Mouse (Mus musculus) CH12.LX (cell line): ENCODE measurements around the gene Myo1a. TPM values are rescaled to one million over a fixed set of nuclear protein-coding genes. Genes with fewer than 3 reads are reported as not detected.

Source experiments
- DNase-seq: peaks from one replicate; pipeline ENCODE4 v3.0.0-alpha.2; 2013; ENCODE audit errors: extremely low read depth
- H3K27ac ChIP-seq: 2 replicates; pipeline ENCODE4 v1.5.1; 2012; ENCODE audit warnings: low read depth, mild to moderate bottlenecking, control low read depth, moderate library complexity; ENCODE audit not compliant: insufficient read depth
- H3K27me3 ChIP-seq: replicated peaks from 2 replicates; pipeline ENCODE3; 2012; ENCODE audit warnings: inconsistent platforms
- H3K36me3 ChIP-seq, 2 experiments: replicated peaks in 1 of 2; 2 replicates each; pipeline versions ENCODE3 to v1.6.1; 2012; ENCODE audit warnings: inconsistent platforms in 1 of 2, low read length in 1 of 2, mild to moderate bottlenecking in 1 of 2, mixed read lengths in 1 of 2, moderate library complexity in 1 of 2; ENCODE audit not compliant: control insufficient read depth in 1 of 2, insufficient read depth in 1 of 2
- H3K4me1 ChIP-seq, 2 experiments: 2 replicates each; pipeline ENCODE4 v1.6.1; 2012; ENCODE audit warnings: inconsistent platforms in 1 of 2, moderate library complexity in 1 of 2; ENCODE audit not compliant: insufficient read depth in 2 of 2, control insufficient read depth in 1 of 2
- H3K4me2 ChIP-seq: 2 replicates; pipeline ENCODE4 v1.6.1; 2012; ENCODE audit warnings: low read depth, mild to moderate bottlenecking, control low read depth; ENCODE audit not compliant: poor library complexity, insufficient read depth, severe bottlenecking
- H3K4me3 ChIP-seq, 3 experiments: fragments of 150-350 bp in 1 of 3; sonication (generic) in 1 of 3; replicated peaks in 1 of 3; 2 replicates each; pipeline versions ENCODE3 to v1.5.1; 2011 to 2012; ENCODE audit warnings: low read depth in 2 of 3, low read length in 2 of 3, mild to moderate bottlenecking in 2 of 3, moderate library complexity in 2 of 3, control low read depth in 1 of 3, improper control_type of control experiment in 1 of 3, inconsistent platforms in 1 of 3, mixed read lengths in 1 of 3; ENCODE audit not compliant: poor library complexity in 1 of 3
- H3K79me2 ChIP-seq: replicated peaks from 2 replicates; pipeline ENCODE4 v1.6.1; 2012; ENCODE audit warnings: mild to moderate bottlenecking, moderate library complexity; ENCODE audit not compliant: control insufficient read depth, poor library complexity, insufficient read depth, severe bottlenecking; ENCODE audit errors: extremely low read depth
- H3K9ac ChIP-seq: 2 replicates; pipeline ENCODE4 v1.6.1; 2012; ENCODE audit warnings: low read depth, mild to moderate bottlenecking, control low read depth, moderate library complexity; ENCODE audit not compliant: insufficient read depth
- H3K9me3 ChIP-seq: replicated peaks from 2 replicates; pipeline ENCODE3; 2012; ENCODE audit warnings: low read length, inconsistent platforms, mixed read lengths
- BHLHE40 ChIP-seq: IDR thresholded peaks from 2 replicates; pipeline ENCODE4 v1.6.1; 2011; ENCODE audit warnings: mild to moderate bottlenecking, low read depth, low read length, improper control_type of control experiment
- EP300 ChIP-seq: IDR thresholded peaks from 2 replicates; pipeline ENCODE4 v1.6.1; 2011; ENCODE audit warnings: low read length, improper control_type of control experiment
- GABPA ChIP-seq: IDR thresholded peaks from 2 replicates; pipeline ENCODE4 v1.6.1; 2012; ENCODE audit warnings: low read depth, low read length, improper control_type of control experiment, inconsistent platforms; ENCODE audit not compliant: insufficient replicate concordance
- HCFC1 ChIP-seq: IDR thresholded peaks from 2 replicates; pipeline ENCODE4 v1.6.1; 2012; ENCODE audit warnings: low read depth, mild to moderate bottlenecking, inconsistent platforms, low read length, improper control_type of control experiment
- JUN ChIP-seq: IDR thresholded peaks from 2 replicates; pipeline ENCODE4 v1.6.1; 2011; ENCODE audit warnings: low read depth, mild to moderate bottlenecking, low read length, improper control_type of control experiment, moderate library complexity; ENCODE audit not compliant: insufficient read depth
- JUND ChIP-seq: conservative IDR thresholded peaks from 2 replicates; pipeline ENCODE4 v1.6.1; 2011; ENCODE audit warnings: low read depth, low read length, improper control_type of control experiment
- KAT2A ChIP-seq: IDR thresholded peaks from 2 replicates; pipeline ENCODE4 v1.6.1; 2012; ENCODE audit warnings: low read length, improper control_type of control experiment, inconsistent platforms; ENCODE audit not compliant: insufficient replicate concordance
- MAFK ChIP-seq: IDR thresholded peaks from 2 replicates; pipeline ENCODE4 v1.6.1; 2011; ENCODE audit warnings: low read length, improper control_type of control experiment; ENCODE audit not compliant: insufficient replicate concordance
- MAZ ChIP-seq: IDR thresholded peaks from 2 replicates; pipeline ENCODE4 v1.6.1; 2012; ENCODE audit warnings: low read depth, mild to moderate bottlenecking, inconsistent platforms, low read length, improper control_type of control experiment, moderate library complexity
- MYC ChIP-seq: IDR thresholded peaks from 2 replicates; pipeline ENCODE4 v1.6.1; 2011; ENCODE audit warnings: low read depth, mild to moderate bottlenecking, improper control_type of control experiment, low read length
- NELFE ChIP-seq: IDR thresholded peaks from 2 replicates; pipeline ENCODE4 v1.6.1; 2011; ENCODE audit warnings: low read depth, low read length, improper control_type of control experiment
- NRF1 ChIP-seq: IDR thresholded peaks from 2 replicates; pipeline ENCODE4 v1.6.1; 2014; ENCODE audit warnings: low read depth, mild to moderate bottlenecking, inconsistent platforms, low read length, improper control_type of control experiment, moderate library complexity
- POLR2A ChIP-seq: IDR thresholded peaks from 2 replicates; pipeline ENCODE4 v1.6.1; 2011; ENCODE audit warnings: low read depth, mild to moderate bottlenecking, improper control_type of control experiment, low read length
- POLR2AphosphoS2 ChIP-seq: IDR thresholded peaks from 2 replicates; pipeline ENCODE4 v1.6.1; 2011; ENCODE audit warnings: low read depth, low read length, improper control_type of control experiment
- RCOR1 ChIP-seq: conservative IDR thresholded peaks from 2 replicates; pipeline ENCODE4 v1.6.1; 2012; ENCODE audit warnings: low read depth, mild to moderate bottlenecking, inconsistent platforms, low read length, improper control_type of control experiment
- SIN3A ChIP-seq: IDR thresholded peaks from 2 replicates; pipeline ENCODE4 v1.6.1; 2012; ENCODE audit warnings: low read length, improper control_type of control experiment, inconsistent platforms
- SMC3 ChIP-seq: IDR thresholded peaks from 2 replicates; pipeline ENCODE4 v1.6.1; 2011; ENCODE audit warnings: low read depth, low read length, improper control_type of control experiment
- TBP ChIP-seq: conservative IDR thresholded peaks from 2 replicates; pipeline ENCODE4 v1.6.1; 2011; ENCODE audit warnings: low read depth, low read length, improper control_type of control experiment
- TCF12 ChIP-seq: IDR thresholded peaks from 2 replicates; pipeline ENCODE4 v1.6.1; 2014; ENCODE audit warnings: low read depth, mild to moderate bottlenecking, inconsistent platforms, low read length, improper control_type of control experiment
- USF1 ChIP-seq: IDR thresholded peaks from 2 replicates; pipeline ENCODE4 v1.6.1; 2014; ENCODE audit warnings: low read depth, mild to moderate bottlenecking, inconsistent platforms, low read length, improper control_type of control experiment
- USF2 ChIP-seq: conservative IDR thresholded peaks from 2 replicates; pipeline ENCODE4 v1.6.1; 2011; ENCODE audit warnings: low read depth, low read length, improper control_type of control experiment
- ZC3H11A ChIP-seq: IDR thresholded peaks from 2 replicates; pipeline ENCODE4 v1.6.1; 2012; ENCODE audit warnings: low read depth, mild to moderate bottlenecking, inconsistent platforms, low read length, improper control_type of control experiment
- ZKSCAN1 ChIP-seq: IDR thresholded peaks from 2 replicates; pipeline ENCODE4 v1.6.1; 2012; ENCODE audit warnings: low read depth, inconsistent platforms, low read length, improper control_type of control experiment, borderline replicate concordance
- ZMIZ1 ChIP-seq: IDR thresholded peaks from 2 replicates; pipeline ENCODE4 v1.6.1; 2012; ENCODE audit warnings: low read depth, mild to moderate bottlenecking, inconsistent platforms, low read length, improper control_type of control experiment
- dilution Hi-C: fragments of 300-500 bp; cut with MboI; formaldehyde crosslinking; loops from 2 replicates; pipeline ENCODE4 v1.14.3; 2020; ENCODE audit warnings: low sequenced_read_pairs; ENCODE audit not compliant: extremely low pct_unique_long_range_greater_than_20kb, extremely low pct_ligation_motif_present
- in situ Hi-C: fragments of 300-500 bp; cut with MboI; formaldehyde crosslinking; loops from 3 replicates; pipeline ENCODE4 v1.14.3; 2019; ENCODE audit warnings: low sequenced_read_pairs, low pct_ligation_motif_present, low pct_unique_long_range_greater_than_20kb, mixed read lengths
- polyA plus RNA-seq: library from polyadenylated mRNA; unstranded; fragments of >175 nt; gene quantifications from 2 replicates; pipeline ENCODE4 v1.2.1, GENCODE M21; 2012; ENCODE audit warnings: low read depth; ENCODE audit not compliant: insufficient read length
- total RNA-seq, 2 experiments: library from RNA; depleted of rRNA; stranded (reverse); fragments of 300-350 nt in 1 of 2; fragments of >200 nt in 1 of 2; gene quantifications; 2 replicates each; pipeline ENCODE4 v1.2.3; 2012 to 2014

Gene Myo1a
- total and polyA plus RNA-seq, 3 experiments: 0.08 to 2.3 (median 0.36) TPM

DNA sequence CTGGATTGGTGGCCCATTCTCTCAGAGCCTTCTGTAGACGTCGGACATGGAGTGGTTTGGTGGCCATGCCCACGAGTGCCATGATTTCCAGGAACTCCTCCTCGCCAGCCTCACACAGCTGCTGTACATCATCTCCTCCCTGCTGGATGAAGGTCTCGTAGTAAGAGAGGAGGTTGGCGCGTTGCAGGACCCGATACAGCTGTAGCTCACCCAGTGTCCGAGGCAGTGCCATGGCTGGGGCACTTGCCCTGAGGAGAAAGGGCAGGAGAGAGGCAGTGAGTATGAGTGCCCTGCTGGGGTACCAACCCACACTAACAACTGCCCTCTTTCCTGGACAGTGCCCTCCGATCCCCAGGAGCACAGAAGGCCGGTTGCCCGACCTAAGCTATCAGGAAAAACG is 40.1 kb upstream of the Myo1a start:
- dilution Hi-C loops: no loop called here
- Histone ChIP-seq H3K27me3 (peaks cover 26% of the 10 kb centered on the region), H3K9ac (no peak overlapping the region)
- no peak for TF ChIP-seq POLR2AphosphoS2
- TF ChIP-seq BHLHE40: no peak
- TF ChIP-seq ZMIZ1: no peak
- TF ChIP-seq MYC: no peak
- no peak for TF ChIP-seq MAFK
- TF ChIP-seq JUN: no peak
- TF ChIP-seq SMC3: no peak
- TF ChIP-seq RCOR1: no peak
- TF ChIP-seq MAZ: no peak
- TF ChIP-seq NELFE: no peak
- TF ChIP-seq, all 38 proteins: peak for 0
- Histone ChIP-seq H3K9me3 (no peaks in the 10 kb centered on the region), H3K36me3 (peaks cover 5 to 30% of the 10 kb centered on the region in 2 experiments), H3K27ac (no peak overlapping the region), H3K4me3 (no peak overlapping the region), H3K4me2 (no peak overlapping the region), H3K4me1 (peaks cover 21 to 70% of the 10 kb centered on the region in 2 experiments), H3K79me2 (no peaks in the 10 kb centered on the region)
- no peak for DNase-seq
- in situ Hi-C loops: no loop called here

DNA sequence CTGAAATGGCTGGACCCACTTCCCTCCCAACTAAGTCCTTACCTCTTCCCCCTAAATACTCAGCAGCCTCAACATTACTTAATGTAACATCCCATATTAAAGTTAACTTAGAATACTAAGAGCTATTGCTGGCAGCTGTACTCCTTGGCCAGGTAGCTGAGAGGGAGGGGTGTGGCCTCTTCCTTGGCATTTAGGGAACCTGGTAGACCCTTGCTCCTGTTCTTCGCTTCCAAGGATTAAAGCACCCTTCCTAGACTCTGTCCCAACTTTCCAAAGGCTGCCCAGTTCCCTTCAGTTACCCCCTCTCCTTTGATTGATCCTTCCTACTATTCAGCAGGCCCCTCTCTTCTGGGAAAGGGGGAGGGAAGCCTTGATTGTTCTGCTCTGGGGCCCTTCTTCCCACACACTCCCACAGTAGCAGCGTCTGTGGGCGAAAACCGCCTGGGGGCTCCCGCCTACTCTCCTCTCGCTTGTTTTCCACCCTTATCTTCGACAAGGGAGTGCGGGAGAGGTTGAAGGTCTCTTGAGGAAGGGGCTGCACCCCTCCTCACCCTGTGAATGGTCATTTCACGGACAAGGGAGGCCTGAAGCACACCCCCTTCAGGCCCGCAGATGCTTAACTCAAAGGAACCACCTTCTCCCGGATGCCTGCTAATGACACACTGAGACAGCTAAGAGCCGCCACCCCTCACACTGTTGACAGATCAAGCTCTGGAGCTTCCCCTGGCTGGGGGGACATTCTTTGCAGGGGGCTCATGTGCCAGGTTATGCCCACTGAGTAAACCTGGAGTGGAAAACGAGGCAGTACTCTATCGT is 39.4 kb upstream of the Myo1a start:
- dilution Hi-C loops: no loop called here
- Histone ChIP-seq H3K9me3 (no peaks in the 10 kb centered on the region), H3K36me3 (peaks cover 0 to 23% of the 10 kb centered on the region in 2 experiments), H3K4me3 (peak overlapping the region; percentile 56 to 72 (median 61)), H3K9ac (no peak overlapping the region; the same call in 1 of the 2 replicates), H3K4me2 (0 out of 2 replicates have a peak overlapping the region, but pooled peaks have one; percentile 77), H3K27ac (no peak overlapping the region), H3K27me3 (peaks cover 26% of the 10 kb centered on the region), H3K4me1 (peaks cover 21 to 70% of the 10 kb centered on the region in 2 experiments), H3K79me2 (no peaks in the 10 kb centered on the region)
- in situ Hi-C loops: no loop called here
- no peak for DNase-seq
- no peak for TF ChIP-seq USF1
- TF ChIP-seq TCF12: no peak
- TF ChIP-seq SIN3A: no peak; the same call in 1 of the 2 replicates
- TF ChIP-seq POLR2AphosphoS2: no peak
- no peak for TF ChIP-seq GABPA
- no peak for TF ChIP-seq MYC
- no peak for TF ChIP-seq SMC3
- TF ChIP-seq ZC3H11A: no peak
- TF ChIP-seq EP300: no peak
- TF ChIP-seq ZKSCAN1: no peak
- no peak for TF ChIP-seq USF2
- no peak for TF ChIP-seq ZMIZ1
- no peak for TF ChIP-seq NRF1
- no peak for TF ChIP-seq HCFC1
- TF ChIP-seq POLR2A: no peak
- no peak for TF ChIP-seq RCOR1
- no peak for TF ChIP-seq KAT2A
- no peak for TF ChIP-seq MAFK
- TF ChIP-seq TBP: no peak
- no peak for TF ChIP-seq JUND
